Mouse (Mus musculus) frontal cortex, postnatal 14 days (tissue): ENCODE data around the gene Gli1.

Experiments used
- DNase-seq, 2 experiments: peaks; one replicate each; pipeline ENCODE4 v3.0.0; 2022; ENCODE audit warnings: low spot score in 2 of 2

Gene Gli1

GRCm38 (mm10) chr10:127341891-127342639 lies at the start of gene Gli1:
Gli1 (minus strand) TSS chr10:127341974.
- peak; percentile 55 to 70 for DNase-seq

DNA sequence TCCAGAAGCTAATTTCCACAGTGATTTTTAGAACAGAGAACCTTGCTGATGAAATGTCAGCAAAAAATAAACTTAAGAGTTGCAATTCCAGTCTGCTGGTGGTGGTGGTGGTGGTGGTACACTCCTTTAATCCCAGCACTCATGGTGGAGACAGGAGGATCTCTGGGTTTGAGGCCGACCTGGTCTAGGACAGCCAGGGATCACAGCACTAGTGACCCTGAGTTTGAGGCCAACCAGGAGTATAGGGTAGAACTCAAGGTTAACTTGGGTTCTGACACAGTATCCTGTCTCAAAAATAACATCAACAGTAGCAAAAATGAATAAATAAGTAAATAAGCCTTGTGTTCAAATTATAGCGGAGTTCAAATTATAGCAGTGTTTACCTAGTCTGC lies 40.0 kb upstream of the Gli1 start:
- DNase-seq: no peak

DNA sequence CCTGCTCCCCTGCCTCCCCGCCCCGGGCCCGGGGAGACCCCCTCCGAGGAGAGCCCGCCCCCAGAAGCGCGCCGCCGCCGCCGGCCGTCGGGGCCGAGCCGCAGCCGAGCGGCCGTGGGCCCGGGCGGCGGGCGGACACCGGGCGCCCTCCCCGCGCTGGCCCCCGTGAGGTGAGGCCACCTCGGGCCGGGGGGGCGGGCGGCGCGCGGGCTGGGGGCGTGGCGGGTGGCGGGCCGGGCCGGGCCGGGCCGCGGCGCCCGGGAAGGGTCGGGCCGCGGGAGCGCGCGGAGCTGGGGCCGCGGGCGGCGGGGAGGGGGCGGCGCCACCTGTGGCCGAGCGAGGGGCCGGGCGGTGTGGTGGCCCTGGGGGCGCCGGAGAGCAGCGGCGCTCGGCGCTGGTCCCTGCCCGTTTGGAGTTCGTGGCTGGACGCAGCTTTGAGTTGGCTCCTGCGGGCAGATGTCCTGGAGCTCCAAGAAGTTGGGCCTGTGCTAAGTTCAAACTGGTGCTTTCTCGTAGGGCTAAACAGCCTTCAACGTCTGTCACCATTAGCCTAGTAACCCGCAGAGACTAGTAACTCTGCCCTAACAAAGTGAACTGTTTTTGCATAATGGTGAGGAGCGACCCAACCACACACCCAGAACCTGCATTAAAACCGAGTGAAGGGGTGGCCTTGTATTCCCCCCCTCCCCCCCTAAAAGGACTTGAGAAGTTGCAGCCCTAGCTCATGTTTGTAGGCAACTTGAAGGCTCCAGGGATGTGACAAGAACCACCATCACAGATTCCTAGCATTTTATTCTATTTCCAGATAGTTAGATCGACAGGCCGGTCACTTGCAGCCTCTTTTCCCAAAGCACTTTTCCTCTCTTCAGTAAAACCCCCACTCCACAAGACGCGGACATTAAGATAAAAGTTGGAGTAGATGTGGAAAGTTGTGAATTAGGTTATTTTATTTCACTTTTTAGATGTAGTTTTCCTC lies 39.3 kb upstream of the Gli1 start:
- DNase-seq: peak in 1 of 2 experiments; percentile 29

GRCm38 (mm10) chr10:127380251-127380691 lies 38.5 kb upstream of the Gli1 start, which contains the start of gene R3hdm2:
R3hdm2 (plus strand) TSS chr10:127380327.
- DNase-seq: peak; percentile 83 to 84

DNA sequence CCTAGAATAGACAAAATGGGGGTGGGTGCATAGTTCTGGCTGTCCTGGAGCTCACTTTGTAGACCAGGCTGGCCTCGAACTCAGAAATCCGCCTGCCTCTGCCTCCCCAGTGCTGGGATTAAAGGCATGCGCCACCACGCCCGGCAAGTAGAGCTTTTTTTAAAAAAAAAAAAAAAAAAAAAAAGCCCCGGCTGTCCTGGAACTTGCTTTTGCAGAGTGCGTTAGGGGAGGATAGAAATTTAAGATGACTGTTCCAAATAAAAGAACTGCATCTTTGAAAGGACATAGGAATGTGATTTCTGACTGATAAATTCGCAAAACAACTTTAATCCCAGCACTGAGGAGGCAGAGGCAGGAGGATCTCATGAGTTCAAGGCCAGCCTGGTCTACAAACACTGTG lies 37.9 kb upstream of the Gli1 start:
- DNase-seq: no peak

- DNase-seq: no peak
These were observed 35.9 kb upstream of the Gli1 start for GRCm38 (mm10) chr10:127377700-127378099.

GRCm38 (mm10) chr10:127371023-127371422 lies 29.2 kb upstream of the Gli1 start:
- DNase-seq: no peak

- no peak for DNase-seq
These were observed 28.4 kb upstream of the Gli1 start, which contains the start of gene Inhbc for GRCm38 (mm10) chr10:127369834-127370820. Inhbc (minus strand) TSS chr10:127370431.

- no peak for DNase-seq
These were observed 26.5 kb upstream of the Gli1 start for GRCm38 (mm10) chr10:127368273-127368672.

- DNase-seq: no peak
These were observed 25.3 kb upstream of the Gli1 start for GRCm38 (mm10) chr10:127367116-127367515.

GRCm38 (mm10) chr10:127360714-127361113 lies 18.9 kb upstream of the Gli1 start:
- DNase-seq: no peak

DNA sequence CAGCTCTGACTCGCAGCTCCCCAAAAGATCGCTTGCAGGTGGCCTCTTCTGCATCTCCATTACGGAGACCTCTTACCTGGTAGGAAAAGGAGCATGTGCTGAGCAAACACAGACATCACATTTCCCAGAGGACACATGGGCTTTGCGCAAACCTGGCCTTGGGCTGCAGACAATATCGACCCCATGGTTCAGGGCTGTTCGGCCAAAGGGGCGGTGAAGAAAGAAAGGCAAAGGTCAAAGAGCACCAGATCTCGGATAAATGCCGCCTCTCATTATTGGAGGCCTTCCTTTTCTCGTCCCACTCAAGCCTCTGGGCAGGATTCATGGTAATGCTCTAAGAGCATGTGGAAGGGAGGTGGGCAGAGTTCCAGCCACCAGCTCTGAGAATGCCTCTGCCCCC lies 13.6 kb upstream of the Gli1 start:
- DNase-seq: no peak

DNA sequence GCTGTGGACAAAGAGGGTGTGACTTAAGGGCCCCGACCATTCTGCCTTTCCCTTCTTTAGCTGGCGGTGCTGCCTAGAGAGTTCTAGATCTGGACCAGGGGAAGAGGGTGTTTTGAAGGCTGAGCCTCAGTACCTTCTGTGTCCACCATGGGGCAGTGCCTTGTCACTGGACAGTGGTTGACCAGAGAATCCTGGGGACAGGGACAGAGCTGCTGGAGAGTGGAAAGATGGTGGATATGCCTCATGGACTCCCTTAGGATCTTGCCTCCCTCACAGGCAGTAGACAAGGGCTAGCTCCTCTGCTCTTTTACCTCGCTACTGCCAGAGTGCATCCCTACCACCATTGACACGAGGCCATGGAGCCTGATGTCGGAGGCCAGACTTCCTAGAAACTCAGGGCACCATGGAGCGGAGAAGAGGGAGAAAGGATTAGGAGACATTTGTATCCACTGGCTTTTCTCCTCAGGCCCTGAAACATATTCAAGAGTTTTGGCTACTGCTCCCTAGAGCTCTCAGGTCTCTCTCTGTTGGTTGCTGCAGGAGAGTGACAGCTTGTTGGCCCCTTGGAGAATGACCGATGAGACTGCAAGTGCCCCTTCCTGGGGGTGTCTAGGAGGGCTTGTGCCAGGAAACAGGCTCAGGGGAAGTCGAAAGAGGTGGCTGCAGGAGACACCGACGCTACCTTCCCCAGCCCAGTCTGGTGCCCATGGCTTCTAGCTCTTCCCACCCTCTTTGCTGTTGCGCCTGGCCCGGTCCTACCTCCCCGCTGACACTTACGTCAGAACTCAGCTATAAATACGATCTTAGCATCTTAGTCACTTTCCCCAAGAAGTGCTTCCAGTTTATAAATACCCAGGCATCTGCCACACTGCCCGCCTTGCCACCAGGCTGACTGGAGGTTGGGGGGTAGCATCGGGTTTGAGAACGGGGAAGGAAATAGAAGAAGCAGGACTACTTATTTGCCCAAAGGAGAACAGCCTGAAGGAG lies 12.4 kb upstream of the Gli1 start, which contains the start of gene Inhbe:
TSS of gene Inhbe (minus strand) at position 503 of the 987 bp plus-strand sequence.
- DNase-seq: peak; percentile 53 to 72

GRCm38 (mm10) chr10:127352766-127353165 lies 11.0 kb upstream of the Gli1 start:
- no peak for DNase-seq

DNA sequence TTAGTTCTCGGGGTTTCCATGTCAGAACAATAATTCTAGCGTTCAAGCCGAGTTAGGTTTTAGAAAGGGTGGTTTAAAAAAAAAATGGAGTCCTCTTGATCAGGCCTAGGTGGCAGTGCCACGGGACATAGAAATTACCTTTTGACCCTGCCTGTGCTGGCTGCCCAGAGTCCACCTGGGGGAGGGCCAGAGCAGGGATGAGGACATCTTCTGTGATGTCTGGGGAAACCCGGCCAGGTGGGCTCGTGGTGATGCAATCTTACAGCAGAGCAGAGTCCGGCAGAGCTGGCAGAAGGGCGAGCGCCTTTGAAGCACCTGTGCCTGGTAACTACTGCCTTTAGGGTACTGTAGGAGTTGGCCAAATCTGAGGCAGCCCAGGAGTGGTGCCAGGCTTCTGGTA lies 10.4 kb upstream of the Gli1 start:
- DNase-seq: no peak

GRCm38 (mm10) chr10:127351719-127352118 lies 9.9 kb upstream of the Gli1 start:
- DNase-seq: no peak

DNA sequence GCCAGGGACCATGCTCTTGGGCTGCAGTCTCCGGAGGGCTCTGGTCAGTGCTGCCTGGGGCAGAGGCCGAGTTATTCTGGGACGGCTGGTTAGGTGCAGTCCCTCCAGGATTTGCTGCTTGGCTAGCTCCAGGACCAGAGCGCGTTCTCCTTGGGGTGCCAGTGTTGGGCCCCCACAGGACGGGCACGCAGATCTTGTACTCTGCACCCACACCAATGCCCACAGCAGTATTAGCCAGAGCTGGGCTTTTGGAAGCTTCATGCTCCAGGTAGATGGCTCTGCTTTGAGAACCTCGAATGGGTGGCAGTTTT lies 9.5 kb upstream of the Gli1 start:
- DNase-seq: no peak

- peak in 1 of 2 experiments; percentile 62 for DNase-seq
These were observed 9.0 kb upstream of the Gli1 start for GRCm38 (mm10) chr10:127350594-127351284.

GRCm38 (mm10) chr10:127349810-127350209 lies 8.0 kb upstream of the Gli1 start:
- DNase-seq: no peak
